Mouse (Mus musculus) spleen, adult 2 months (tissue): ENCODE data around the gene Fam163b.

Experiments
- CTCF ChIP-seq: fragments of 200-500 bp; IDR thresholded peaks from 2 replicates; pipeline ENCODE4 v1.5.1; 2011; ENCODE audit warnings: mild to moderate bottlenecking, inconsistent platforms; ENCODE audit not compliant: insufficient read depth, insufficient read length, insufficient replicate concordance; ENCODE audit errors: extremely low read depth
- POLR2A ChIP-seq: fragments of 200-500 bp; IDR thresholded peaks from 2 replicates; pipeline ENCODE4 v1.6.1; 2011; ENCODE audit warnings: low read depth, low read length, inconsistent platforms

DNA sequence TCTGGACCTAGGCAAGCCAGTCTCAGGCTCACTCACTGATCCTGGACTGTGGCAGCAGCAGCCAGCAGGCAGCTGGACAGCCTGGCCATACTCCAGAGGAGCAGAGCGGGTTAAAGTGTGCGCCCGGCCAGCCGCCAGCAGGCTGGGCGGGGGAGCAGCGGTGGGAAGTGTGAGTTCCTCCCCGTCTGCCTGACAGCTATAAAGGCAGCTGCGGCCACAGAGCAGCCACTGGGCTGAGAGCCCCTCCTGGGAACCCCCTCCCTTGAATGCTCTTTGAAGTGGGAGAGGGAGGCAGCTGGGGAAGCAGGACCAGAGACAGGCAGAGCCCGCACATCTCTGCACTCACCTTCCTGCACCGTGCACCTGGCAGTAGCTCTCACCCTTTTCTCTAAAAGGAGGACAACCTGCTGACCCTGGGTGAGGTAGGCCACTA lies 63.1 kb downstream of the Fam163b start, which contains the start of gene Adamtsl2:
- TF ChIP-seq POLR2A = no peak
- no peak for TF ChIP-seq CTCF
